Mouse (Mus musculus) kidney, postnatal 25 days (tissue): ENCODE data around the gene Rgr.
"Not testable (repeated sequence)": the region's sequence is repeated elsewhere in the genome, so short reads cannot be mapped to it uniquely, and the experiment has no call there.

Experiments
- DNase-seq, 2 experiments: peaks; one replicate each; pipeline ENCODE4 v3.0.0; 2021; ENCODE audit warnings: mixed read lengths in 2 of 2

Rgr gene

DNA sequence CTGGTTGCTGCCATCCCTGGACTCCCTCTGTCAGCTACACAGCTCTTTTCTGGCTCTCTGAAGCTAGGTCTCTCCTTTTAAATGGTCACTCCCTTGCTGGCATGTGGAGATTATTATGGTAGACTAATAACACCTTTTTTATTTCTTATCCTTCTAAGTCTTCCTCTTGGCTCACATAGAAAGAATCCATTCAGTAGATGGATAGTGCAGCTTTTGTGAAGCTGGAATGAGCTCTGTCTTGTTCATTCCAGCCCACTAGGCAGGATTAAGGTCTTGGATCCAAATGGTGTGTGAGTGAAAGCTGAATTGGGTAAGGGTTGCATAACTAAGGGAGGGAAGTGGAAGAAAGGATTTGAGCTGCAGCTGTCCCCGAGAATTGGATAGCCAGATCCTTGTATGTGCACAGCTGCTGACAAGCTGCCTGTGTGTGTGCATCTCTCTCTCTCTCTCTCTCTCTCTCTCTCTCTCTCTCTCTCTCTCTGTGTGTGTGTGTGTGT, at the start of gene Rgr:
Rgr (minus strand) TSS at position 51 of the 497 bp plus-strand sequence.
- DNase-seq: no peak

DNA sequence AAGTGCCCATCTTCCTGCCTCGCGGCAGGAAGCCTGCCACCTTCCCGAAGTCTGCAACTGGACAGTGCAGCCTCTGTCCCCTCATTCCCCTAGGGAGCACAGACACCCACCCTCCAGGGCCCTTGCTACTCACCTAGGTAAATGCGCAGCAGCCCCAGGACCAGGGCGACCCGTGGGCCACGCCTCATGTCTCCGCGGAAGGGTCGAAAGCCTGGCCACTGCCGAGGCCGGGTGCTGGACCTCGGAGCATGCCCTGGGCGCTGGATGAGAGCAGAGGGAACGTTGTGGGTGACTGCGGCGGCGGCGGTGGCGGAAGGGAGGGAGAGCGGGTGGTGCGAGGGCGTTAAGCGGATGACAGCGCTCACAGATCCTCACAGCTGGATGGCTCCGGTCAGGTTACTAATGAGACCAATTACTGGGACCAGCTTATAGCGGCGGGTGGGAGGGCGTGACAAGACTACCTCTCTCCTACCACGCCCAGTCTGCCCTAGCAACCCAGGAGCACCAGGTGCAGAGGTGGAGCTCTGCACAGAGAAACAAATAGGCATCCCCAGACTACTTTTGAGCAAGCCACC, 49.3 kb upstream of the Rgr start, which contains the start of gene Cdhr1:
Cdhr1 (minus strand) TSS at position 392 of the 575 bp plus-strand sequence.
- peak; percentile 5 to 37 for DNase-seq

DNA sequence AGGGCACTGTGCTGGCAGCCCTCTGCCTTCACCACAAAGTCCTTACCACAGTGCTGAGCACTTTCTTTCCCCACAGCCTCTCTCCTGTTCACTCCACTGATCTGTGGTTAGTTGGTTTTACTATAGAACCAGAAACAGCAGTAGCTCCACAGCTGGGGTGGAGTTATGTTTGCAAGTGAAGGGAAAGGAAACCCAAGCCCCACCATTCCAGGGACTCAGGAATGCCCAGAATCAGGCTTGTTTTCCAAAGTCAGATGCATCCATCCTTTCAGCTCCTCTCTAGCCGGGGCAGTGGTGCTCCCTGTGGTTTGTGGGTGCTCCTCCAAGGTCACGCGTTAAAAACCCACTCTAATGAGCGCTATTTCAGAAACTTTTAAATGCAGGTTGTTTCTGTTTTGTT, 46.8 kb upstream of the Rgr start:
- no peak for DNase-seq

DNA sequence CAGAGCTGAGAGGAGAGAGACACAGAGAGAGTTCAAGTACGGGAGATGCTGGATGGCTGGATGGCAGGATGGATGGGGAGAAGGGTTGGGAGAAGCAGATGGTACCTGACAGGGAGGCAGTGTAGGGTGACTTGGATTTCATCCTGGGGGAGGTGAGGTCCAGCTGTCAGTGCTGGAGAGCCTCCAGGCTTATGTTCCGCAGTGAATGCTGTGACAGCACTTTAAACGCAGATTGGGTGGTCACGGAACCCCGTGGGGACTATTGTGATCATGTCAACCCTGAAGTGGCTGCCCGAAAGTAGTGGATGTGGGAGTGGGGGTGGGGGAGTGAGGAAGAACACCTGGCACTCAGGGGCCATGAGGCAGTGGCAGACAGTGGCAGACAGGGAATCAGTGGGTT, 45.7 kb upstream of the Rgr start:
- no peak for DNase-seq

DNA sequence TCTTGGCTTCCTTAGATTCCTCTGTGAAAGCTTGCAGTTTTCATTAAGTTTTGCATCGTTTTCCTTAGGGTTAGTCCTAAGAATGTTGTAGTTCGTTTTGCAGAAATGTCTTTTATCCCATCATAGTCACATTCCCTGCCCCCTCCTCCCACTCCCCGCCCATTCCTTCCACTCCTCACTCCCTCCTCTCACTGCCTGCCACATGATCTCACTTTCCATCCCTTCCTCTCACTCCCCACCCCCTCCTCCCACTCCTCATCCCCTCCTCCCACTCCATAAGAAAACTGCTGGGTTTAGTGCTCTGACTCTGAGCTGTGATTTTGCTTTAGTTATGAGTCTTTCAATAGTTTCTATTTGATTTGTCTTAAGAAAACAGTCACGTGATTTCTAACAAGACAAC, 35.0 kb upstream of the Rgr start:
- DNase-seq: no peak

DNA sequence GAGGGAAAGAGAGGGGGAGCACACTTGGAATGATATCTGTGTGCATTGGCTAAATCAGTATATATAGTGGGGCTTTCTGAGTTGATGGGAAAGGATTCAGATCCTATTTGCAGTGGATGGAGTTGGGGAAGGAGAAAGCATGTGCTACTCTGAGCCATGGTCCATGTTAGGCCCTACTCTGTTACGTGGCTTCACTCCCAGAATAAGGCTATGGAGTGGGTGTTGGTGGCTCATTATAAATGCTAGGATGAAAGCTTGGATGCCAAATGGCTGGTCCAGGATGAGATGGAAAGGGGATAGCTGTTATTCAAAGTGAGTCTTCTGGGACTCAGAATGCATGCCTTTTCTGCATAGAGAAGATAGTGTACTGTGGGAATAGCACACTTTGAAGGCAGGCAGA, 32.0 kb upstream of the Rgr start:
- DNase-seq: no peak

DNA sequence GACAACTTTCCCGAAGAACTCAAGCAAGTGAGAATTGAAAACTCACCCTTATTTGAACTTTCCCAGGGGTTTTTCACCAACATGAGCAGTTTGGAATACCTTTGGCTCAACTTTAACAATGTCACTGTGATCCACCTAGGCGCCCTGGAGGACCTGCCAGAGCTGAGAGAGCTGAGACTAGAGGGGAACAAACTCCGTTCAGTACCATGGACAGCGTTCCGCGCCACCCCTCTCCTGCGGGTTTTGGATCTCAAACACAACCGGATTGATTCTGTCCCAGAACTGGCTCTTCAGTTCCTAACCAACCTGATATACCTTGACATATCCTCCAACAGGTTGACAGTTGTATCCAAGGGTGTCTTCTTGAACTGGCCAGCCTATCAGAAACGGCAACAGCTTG, 19.8 kb upstream of the Rgr start:
- peak; percentile 67 to 79 for DNase-seq

DNA sequence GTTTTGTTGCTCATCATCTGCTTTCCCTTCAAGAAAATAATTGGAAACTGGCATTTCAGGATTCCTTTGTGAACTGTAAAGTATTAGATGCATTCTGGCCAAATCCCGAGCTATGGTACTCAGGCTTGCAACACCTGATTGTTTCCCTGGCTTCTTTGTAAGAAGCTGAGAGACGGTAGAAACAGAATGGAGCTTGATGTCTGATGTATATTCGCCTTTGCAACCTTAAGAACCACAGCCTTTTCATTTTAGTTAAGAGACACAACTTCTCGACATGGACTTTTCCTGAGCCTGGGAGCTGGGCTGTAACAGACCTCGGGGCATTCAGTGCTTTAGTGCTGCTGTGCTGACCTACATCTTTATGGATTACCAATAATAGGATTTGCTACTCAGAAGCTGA, 18.9 kb upstream of the Rgr start, which contains the start of gene Lrit2:
Lrit2 (plus strand) TSS at position 301 of the 400 bp plus-strand sequence.
- DNase-seq: no peak

DNA sequence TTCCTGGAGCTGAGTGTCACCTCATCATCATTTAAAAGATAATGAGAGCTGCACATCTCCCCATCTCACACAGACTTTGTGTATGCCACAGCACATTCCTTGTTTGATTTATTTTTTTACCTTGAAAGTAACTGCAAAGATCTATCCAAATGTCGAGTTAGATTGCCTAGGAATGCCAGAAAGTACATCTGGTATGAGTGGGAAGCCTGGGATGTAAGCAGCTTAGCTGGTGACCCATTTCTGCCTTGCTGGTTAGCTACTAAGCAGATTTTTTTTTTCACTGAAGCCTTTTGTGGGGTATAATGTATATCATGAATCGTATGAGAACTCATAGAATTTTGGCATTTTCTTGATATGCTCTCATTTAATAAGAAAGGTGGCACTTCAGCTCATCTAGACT, 17.9 kb upstream of the Rgr start:
- no peak for DNase-seq

DNA sequence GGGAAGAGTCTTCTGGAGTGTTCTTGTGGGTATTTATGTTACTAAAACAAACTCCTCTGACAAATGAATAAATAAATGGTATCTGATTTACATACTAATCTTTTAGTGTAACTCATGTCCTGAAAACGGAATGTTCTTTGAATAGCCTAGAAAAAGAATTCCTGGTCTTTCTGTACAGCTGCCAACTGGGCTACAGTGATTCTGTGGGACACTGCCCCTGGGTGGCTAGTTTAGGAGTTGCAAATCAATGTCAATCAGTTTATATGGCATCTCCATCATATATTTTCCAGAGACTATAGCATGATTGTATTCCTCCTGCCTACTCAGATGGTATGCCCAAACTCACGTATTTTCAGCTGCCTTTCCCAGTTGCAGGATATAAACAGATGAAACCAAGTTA, 16.1 kb upstream of the Rgr start:
- DNase-seq: no peak

DNA sequence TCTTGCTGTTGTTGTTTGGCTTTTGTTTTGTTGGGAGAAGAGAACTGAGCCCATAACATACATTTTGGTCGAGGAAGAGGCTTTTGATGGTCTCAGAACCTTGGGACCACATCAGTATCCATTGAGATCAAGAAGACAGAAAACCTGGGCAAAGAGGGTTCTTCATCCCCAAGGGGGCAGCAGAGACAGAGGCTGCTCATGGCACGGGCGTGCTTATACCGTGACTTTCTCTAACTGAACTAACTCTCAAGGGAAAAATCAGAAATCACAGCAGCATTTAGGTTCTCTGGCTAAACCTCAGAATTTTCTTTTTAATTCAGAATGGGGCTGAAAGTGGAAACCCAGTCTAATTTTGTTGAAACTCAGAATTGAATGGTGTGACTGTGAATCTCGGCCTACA, 14.3 kb downstream of the Rgr start:
- DNase-seq: no peak

DNA sequence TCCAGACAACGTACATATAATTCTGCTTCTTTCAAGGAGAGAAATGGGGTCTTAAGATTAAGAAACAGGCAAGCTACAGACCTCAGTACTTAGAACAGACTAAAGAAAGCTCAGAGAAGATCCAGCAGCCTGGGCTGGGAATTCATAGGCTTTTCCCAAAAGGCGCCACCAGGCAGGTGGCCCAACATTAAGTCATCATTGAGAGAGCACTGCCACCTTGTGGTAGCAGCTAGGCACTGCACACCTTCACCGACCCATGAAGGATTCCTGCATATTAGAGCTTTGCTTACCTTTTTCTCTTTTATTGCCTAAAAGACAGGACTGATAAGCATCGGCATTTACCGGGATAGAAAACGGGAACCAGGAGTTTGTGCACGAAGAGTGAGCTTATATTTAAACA, 15.5 kb downstream of the Rgr start:
- peak; percentile 76 to 77 for DNase-seq

DNA sequence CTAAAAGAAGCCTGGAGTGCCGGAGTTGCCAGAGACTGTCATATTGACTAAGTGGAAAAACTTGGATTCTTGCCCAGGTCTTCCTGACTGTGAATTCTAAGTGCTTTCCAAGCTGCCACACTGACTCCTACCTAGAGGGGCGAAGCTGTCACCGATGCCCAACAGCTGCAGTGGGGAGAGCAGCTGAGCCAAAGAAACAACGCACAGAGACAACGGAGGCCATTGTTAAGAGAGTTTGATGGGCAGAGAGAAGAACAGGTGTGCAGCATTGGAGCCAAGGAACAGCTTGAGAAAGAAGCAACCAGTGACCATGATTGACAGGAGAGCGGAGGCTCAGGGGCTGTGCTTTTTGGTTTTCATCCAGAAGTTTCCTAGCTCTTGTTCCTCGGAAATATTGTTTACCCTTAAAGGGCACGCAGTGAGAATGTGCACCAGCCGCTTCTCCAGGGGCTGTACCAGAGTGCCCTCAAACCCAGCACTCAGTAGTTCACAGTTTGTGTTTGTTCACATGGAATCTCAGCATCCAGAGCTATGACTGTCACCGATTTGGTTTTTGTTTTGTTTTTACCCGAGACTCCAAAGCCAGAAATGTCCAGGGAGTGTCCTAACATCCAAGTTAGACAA, 16.2 kb downstream of the Rgr start:
- DNase-seq: no peak

DNA sequence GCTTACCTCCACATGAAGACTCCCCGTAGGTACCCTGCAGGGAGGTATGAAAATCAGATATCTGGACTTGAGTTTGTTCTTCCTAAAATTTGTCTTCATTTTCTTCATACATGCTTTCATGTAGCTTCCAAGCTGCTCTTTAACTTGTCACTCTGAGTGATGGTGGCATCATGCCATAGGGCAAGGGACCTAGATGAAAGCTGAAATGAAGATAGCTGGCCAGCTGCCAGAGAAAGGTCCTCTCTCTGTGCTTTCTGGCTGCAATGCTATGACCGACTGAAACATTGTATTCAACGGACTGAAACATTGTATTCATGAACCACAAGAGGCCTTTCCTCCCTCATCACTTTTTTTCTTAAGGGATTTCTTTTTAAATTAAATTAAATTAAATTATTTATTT, 20.2 kb downstream of the Rgr start:
- DNase-seq: peak in 1 of 2 experiments; percentile 8

DNA sequence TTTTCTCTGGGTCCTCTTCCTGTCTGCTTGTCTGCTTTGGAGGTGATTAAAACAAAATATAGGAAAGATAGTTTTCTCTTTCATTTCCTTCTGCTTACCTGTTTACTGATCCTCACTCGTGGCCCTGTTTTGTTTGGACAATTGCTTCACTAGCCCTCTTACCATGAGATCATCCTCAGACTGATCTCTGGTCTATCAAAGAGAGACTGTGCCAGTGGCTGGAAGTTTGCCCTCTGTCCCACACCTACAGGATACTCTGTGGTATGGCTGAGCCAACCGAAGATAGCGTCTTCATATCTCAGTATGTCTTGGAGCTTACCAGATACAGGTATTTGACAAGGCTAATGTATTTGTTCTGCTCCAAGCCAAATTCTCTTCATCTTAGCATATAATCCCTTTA, 20.8 kb downstream of the Rgr start:
- no peak for DNase-seq

DNA sequence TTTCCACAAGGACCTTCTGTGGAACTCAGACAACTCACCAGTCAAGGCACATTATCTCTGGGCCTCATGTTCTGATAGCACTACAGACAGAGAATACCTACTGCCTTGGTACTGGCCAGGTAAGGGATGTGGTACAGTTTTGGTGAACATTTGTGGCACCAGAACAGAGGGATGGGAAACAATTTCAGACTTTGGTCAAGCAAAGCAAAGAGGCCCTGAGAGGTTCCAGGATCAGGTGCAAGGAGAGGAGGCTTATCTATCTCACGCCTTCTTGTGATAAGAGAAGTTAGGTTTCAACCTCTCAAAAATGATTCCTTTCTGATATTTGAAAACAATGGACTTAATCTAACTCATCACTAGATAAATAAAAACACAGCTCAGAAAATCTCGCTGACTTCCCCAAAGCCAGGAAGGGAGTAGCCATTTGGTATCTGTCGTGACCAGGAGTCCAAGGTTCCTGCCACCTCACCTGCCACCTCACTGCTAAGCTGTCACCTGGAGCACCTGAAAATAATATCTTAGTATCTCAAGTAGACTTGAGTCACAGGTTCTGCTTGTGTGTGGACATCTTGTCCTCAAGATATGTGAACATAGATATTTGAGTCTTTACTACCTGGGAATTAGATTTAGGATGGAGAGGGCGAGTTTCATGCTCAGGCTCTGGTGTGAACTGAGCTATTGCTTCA, 21.4 kb downstream of the Rgr start:
- no peak for DNase-seq

DNA sequence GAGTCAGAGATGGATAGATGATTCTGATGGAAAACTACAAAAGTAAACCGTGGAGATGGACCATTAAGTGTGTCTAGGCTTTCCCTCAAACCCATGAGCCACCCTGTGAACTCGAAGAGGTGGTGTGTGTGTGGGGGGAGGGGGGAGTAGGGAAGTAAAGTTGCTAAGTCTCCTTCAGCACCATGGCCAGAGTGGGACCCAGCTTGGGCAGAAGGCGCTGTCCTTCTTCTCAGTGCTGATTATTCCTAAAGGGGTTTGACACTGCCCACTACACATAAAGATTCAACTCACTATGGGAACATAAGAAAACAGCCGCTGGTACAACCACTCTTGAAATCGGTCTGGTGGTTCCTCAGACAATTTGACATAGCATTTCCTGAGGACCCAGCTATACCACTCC, 32.9 kb downstream of the Rgr start:
- peak in 1 of 2 experiments; percentile 41 for DNase-seq

DNA sequence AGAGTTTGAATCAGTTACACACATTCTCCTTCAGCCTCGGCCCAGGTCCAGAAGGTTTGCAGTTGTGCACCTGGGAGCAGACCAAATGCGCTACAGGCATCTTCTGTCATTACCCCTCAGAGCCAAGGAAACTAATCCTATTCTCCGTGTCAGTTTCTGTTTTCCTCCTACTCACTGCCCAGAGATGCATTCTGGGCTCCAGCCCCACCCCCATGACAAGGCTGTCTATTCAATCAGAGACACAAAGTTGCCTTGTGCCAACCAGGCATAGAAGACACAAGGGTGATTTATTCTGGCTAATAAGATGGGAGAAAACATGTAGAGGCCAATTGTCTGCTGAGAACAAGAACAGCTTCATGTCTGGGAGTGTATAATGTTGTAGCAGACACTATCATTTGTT, 35.1 kb downstream of the Rgr start:
- DNase-seq: no peak

DNA sequence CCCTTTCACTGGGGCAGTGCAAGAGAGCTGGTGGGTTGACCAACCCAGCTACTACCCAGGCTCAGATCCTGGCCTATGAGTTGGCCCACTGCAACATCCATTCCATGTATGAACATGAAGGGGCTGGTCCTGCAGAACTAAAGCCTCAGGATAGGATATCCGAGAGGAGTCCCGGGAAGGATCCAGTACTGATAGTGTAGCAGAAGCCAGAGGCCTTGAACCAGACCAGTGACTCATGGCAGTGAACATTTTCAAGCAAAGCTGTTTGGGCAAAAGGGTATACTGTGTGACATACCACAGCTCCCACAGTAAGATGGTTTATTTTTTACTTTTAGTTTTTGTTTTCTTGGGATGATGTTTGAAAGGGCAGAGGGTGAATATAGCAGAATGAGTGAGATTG, 39.1 kb downstream of the Rgr start:
- no peak for DNase-seq

DNA sequence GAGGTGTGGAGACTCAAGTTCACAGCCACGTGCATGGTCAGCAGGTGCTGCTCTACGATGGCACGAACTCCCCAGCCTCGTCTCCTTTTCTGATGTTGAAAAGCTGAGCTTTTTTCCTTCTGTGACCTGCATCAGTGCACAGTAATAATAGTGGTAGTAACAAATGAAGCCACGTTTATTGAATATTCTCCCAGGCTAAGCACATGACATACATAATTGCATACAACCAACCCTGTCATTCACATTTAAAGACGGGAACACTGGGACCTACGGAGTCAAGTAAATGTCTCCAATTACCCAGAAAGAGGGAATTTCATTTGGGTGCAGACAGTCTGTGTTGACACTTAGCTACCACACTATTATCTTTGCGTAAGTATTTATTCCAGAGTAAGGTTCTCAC, 42.3 kb downstream of the Rgr start:
- no peak for DNase-seq

DNA sequence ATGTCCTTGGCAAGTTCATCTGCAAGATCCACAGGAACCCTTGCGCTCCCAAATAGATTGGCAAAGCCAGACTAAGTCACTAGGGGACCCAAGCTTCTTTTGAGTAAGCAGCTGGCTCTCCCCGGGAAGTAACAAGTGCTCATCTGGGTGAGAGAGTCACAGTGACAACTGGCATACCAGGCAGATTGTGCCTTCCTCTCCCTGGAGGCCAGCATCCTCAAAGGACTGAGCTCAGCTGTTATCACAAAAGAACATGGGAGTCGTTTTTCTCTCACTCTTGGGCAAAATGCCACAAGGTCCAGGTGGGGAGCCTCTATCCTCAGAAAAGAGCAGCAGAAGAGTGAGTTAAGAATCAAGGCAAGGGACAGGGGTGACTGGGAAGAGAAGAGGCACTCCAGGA, 42.9 kb downstream of the Rgr start:
- DNase-seq: no peak

DNA sequence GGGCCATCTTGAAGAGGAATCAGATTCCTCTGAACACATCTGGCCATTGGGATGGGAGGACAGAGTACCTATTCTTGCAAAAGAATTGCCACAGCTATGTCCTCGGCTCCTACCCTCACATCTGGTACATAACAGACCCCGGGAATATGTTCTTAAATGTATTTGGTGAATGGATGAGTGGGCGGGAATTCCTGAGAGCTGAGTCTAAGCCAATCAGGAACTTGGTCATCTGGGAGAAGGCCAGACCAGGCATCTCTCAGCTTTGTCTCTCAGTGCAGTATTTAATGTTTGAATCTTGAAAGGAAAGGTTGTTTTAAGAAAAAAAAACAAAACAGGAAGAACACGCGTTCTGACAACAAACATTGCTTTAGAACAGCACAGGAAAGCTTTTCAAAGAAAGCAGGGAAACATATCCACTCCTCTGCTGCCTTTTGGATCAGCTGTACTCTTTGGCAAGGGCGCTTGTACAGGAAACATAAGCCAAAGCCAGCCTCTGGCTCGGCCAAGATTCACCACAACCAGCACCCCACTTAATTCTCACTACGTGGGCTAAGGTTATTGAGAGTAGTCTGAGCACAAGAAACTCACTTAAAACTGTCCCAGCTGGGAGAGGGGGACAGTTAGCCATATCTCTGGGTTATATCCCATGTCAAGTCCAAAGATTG, 45.2 kb downstream of the Rgr start:
- no peak for DNase-seq

DNA sequence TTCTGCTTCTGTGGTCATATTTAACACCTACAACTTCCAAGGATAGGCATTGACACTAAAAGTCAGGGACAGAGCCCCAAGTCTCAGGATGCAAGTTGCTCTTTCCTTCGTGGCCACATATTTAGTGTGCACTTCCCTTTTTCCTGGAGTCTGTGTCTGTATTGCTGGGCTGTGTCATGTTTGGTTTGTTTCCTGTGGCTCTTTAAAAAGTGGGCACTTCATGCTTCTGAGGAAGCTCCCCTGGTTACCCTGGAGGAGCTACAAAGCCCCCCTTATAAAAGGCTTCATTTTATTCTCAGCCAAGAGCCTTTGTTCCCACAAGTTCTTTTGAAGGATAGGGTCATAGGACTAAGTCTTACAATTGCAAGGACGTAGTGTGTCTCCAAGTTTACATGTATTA, 45.9 kb downstream of the Rgr start:
- DNase-seq: no peak

DNA sequence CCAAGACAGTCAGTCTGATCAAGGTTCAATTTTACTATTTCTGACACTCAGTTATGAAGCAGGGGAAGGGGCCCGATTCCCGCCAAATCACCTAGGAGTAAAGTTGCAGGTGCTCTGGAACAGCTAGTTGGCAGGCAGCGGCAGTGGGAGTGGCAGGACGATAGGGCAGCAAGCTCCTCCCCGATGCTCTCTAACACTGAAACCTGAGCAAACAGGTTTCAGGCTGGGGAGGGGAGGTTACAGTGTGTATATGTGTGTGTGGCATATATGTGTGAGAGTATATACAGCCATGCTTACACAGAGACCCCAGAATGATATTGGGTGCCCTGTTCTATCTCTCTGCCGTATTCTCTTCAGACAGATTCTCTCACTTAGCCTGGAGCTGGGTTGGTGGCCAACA, 48.0 kb downstream of the Rgr start:
- not testable (repeated sequence) for DNase-seq
